Mouse (Mus musculus): Measurements from ENCODE around the gene Hspa1b.

- TF ChIP-seq CTCF (IDR thresholded peaks at IDR 0.05; ENCODE audit: borderline replicate concordance, insufficient read depth, low read depth, low read length) = no peak
- no peak for TF ChIP-seq POLR2A (IDR thresholded peaks at IDR 0.05; ENCODE audit: borderline replicate concordance, insufficient read depth, low read length)
These were observed 6.6 kb upstream of the Hspa1b start for GRCm38 (mm10) chr17:34965627-34966026.
